Mouse (Mus musculus): ENCODE results near the gene Rrn3. TPM values are rescaled to one million over a fixed set of nuclear protein-coding genes. Genes with fewer than 3 reads are reported as not detected.

The Rrn3 gene
- polyA plus RNA-seq, 1 experiment from 2014 or later = 53.4 TPM

Small RNA genes lying within 50 kb of the gene (microRNA-seq; reads per million reads assigned to microRNA genes)
- not detected for gene Gm27734

Other genes starting within 250 kb of the Rrn3 start
- 39.4 and 40.5 TPM in 2 replicates for gene Parn, start 112.5 kb upstream of the Rrn3 start, polyA plus RNA-seq (2015; fragmentation: Nextera tagmentation; extraction: Ambion mirVana)
- gene Bfar, start 108.8 kb upstream of the Rrn3 start, polyA plus RNA-seq (2015; fragmentation: Nextera tagmentation; extraction: Ambion mirVana) = 46.3 and 46.5 TPM in 2 replicates
- 5.0 TPM in 2 replicates for gene 3110001I22Rik, start 108.8 kb upstream of the Rrn3 start, polyA plus RNA-seq (2015; fragmentation: Nextera tagmentation; extraction: Ambion mirVana)
- 23.6 and 25.4 TPM in 2 replicates for gene Pla2g10, start 49.7 kb upstream of the Rrn3 start, polyA plus RNA-seq (2015; fragmentation: Nextera tagmentation; extraction: Ambion mirVana)
- 160 and 174 TPM in 2 replicates for gene Ntan1, start 38.1 kb downstream of the Rrn3 start, polyA plus RNA-seq (2015; fragmentation: Nextera tagmentation; extraction: Ambion mirVana)
- 96.8 and 108 TPM in 2 replicates for gene Pdxdc1, start 122.4 kb downstream of the Rrn3 start, polyA plus RNA-seq (2015; fragmentation: Nextera tagmentation; extraction: Ambion mirVana)
- gene Mpv17l, start 122.5 kb downstream of the Rrn3 start, polyA plus RNA-seq (2015; fragmentation: Nextera tagmentation; extraction: Ambion mirVana) = 15.4 and 17.6 TPM in 2 replicates
- gene 2900011O08Rik, start 205.9 kb downstream of the Rrn3 start, polyA plus RNA-seq (2015; fragmentation: Nextera tagmentation; extraction: Ambion mirVana) = 1.7 and 2.4 TPM in 2 replicates
- gene Ifitm7, start 206.2 kb downstream of the Rrn3 start, polyA plus RNA-seq (2015; fragmentation: Nextera tagmentation; extraction: Ambion mirVana) = not detected in 2 replicates

Measured in stomach, embryonic 15.5 days (tissue).